9 mouse cellular contexts compared by ENCODE assay signal in genomic region chr1:181247175-181247574, GRCm38 (mm10). TPM values are rescaled to one million over a fixed set of nuclear protein-coding genes. Genes with fewer than 3 reads are reported as not detected.
DNase-seq lines count a peak whose midpoint lies in the region; ATAC-seq and TF ChIP-seq lines count a peak whose summit lies in the region.
"Had no signal": no experiment of that assay in that cellular context is flagged by ENCODE, and none has a peak within 500 bp of the region (broad histone marks: within the 10 kb centered on the region; RNA-seq: fewer than 3 reads in every experiment).

No protein-coding gene starts in this region.

- no peak for TF ChIP-seq CTCF in lung, postnatal 0 days (IDR thresholded peaks at IDR 0.05)

- H3K4me3 ChIP-seq in lung, postnatal 0 days (ENCODE audit: low read depth, low read length) = no peak overlapping the region

- no peaks in the 10 kb centered on the region for H3K4me1 ChIP-seq in lung, postnatal 0 days (ENCODE audit: insufficient read depth, low read depth, low read length)

- no peaks in the 10 kb centered on the region for H3K36me3 ChIP-seq in lung, postnatal 0 days (ENCODE audit: insufficient read depth, low read length)

- no peaks in the 10 kb centered on the region for H3K27me3 ChIP-seq in lung, postnatal 0 days (replicated peaks; ENCODE audit: insufficient read depth, low read length)

- H3K9me3 ChIP-seq in lung, postnatal 0 days (ENCODE audit: low read length) = no peaks in the 10 kb centered on the region

- no peak overlapping the region for H3K4me2 ChIP-seq in lung, postnatal 0 days (replicated peaks; ENCODE audit: low read depth, low read length)

- no peak overlapping the region for H3K9ac ChIP-seq in lung, postnatal 0 days (replicated peaks; ENCODE audit: low read depth)

- no peak for TF ChIP-seq EP300 in lung, postnatal 0 days (IDR thresholded peaks at IDR 0.05)

- ATAC-seq in common myeloid progenitor, adult 5-6 weeks (replicated peaks; ENCODE audit: low read depth, poor library complexity, severe bottlenecking) = peak; percentile 55
- peak; percentile 41 for ATAC-seq in lung, postnatal 0 days

- peak; percentile 28 for DNase-seq in adrenal gland, postnatal 25 days
- DNase-seq in adrenal gland, postnatal 10 days = no peak
- DNase-seq in 416B (ENCODE audit: low read depth) = peak; percentile 98
- peak; percentile 49 for DNase-seq in lung, postnatal 0 days (ENCODE audit: low spot score)
- no peak for DNase-seq in cerebellum, adult 11 months
- no peak for DNase-seq in left cerebral cortex, adult 8-10 months (ENCODE audit: low spot score in 2 of 2)
- no peak for DNase-seq in frontal cortex, postnatal 14 days (ENCODE audit: low spot score in 2 of 2)
- DNase-seq: cerebellum, postnatal 10 days had no signal

- WGBS in lung, postnatal 0 days = 58% methylated on average over 3 of the region's 3 CpGs

- H3K27ac ChIP-seq in lung, postnatal 0 days (ENCODE audit: low read length) = no peak overlapping the region

RNA-seq across cellular contexts. Expression of gene Wdr26, which starts 35.4 kb away (rescaled TPM):
- total RNA-seq in adrenal gland, postnatal 25 days (2021) = 143 and 151 TPM in 2 replicates
- total RNA-seq in adrenal gland, postnatal 10 days (2021) = 100 to 1,000 TPM; 126 to 138 TPM
- total RNA-seq in common myeloid progenitor, adult 5-6 weeks (2017) = 107 and 130 TPM in 2 replicates
- 49.1 and 50.9 TPM in 2 replicates for polyA plus RNA-seq in lung, postnatal 0 days (2015; fragmentation: Nextera tagmentation; extraction: Ambion mirVana)
- 100 to 1,000 TPM in 1 of 4 experiments, 10 to 100 TPM in 3; 93.7 to 102 (median 95.1) TPM for total RNA-seq in left cerebral cortex, adult 8-10 months (2022)

Comparison
In these comparisons a context has a peak if more than half of its experiments do, and no peak if none do; other contexts are left out.
1. DNase-seq: peak in adrenal gland, postnatal 25 days (single experiment), 416B (single experiment) and lung, postnatal 0 days (single experiment); none in adrenal gland, postnatal 10 days (single experiment), cerebellum, adult 11 months (single experiment), left cerebral cortex, adult 8-10 months (0 of 2) and frontal cortex, postnatal 14 days (0 of 2).